Mouse (Mus musculus): Measurements from ENCODE around the gene Mymx.

Gene Mymx

GRCm38 (mm10) chr17:45589236-45589635, 12.7 kb downstream of the Mymx start:
- DNase-seq, result peak; percentile 52 to 54

DNA sequence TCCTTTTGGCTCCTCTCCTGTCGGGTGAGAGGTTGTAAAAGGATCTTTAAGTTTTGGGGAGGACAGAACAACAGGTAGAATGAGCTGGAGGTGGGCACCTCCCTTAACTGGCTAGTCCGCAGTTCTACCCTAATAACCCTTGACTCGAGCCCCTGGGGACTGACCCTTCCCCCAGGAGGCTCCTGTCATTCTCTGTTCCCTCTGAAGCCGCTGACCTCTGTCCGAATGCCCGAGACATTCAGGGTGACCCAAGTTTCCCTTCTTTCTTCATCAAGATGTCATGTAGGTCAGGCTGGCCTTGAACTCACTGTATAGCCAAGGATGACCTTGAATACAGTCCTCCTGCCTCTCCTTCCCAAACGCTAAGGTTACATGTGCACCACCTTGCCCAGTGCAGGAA, 13.5 kb downstream of the Mymx start:
- peak in 1 of 2 experiments; percentile 2 for DNase-seq

DNA sequence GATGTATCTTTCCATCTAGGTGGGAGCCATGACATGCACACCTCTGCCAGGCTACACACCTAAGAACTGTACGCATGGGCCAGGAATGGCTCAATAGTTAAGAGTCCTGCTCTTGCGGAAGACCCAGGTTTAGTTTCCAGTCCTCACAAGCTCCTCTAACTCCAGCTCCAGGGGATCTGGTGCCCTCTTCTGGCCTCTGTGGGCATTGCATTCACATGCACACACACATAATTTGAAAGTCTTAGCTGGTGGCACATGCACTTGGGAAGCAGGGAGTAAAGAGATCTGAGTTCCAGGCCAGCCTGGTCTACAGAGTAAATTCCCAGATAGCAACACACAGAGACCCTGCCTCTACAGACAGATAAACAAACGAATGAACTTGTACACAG, 15.5 kb downstream of the Mymx start:
- DNase-seq, result peak in 1 of 2 experiments; percentile 29

GRCm38 (mm10) chr17:45585725-45586448, 16.0 kb downstream of the Mymx start:
- DNase-seq, result peak in 1 of 2 experiments; percentile 11

- peak; percentile 72 to 84 for DNase-seq
These were observed 16.8 kb downstream of the Mymx start for GRCm38 (mm10) chr17:45584939-45585678.

DNA sequence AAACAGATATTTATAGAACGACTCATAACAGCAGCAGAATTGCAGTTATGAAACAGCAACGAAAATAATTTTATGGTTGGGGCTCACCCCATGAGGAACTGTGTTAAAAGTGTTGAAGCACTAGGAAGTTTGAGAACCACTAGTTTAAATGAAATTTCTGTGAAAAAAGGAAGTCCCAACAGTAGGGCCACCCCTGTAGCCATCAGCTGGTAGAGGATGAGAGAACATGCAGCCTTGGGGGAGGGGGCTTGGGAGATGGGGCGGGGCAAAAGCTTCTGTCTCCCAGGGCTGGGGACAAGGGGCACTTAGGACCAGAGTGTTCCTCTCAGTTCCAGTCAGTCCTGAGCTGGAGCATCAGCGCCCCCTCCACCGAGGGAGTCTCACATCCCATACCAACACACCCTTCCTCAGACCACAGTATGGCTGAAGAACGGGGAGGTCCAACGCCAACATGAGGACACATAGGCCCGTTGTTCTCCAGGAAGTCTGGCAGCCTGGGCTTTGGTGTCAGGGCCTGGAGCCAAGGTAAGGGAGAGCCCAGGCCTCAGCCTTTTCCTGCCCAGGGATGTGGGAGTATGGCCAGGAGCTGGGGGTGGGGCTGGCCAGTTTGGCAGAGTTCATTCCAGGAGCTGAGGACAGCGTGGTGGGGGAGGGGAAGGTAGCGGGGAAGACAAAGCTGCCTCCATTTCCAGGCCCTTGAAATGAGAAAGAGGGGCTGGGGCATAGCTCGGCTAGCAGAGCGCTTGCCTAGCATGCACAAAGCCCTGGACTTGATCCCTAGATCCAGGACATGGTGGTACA, 17.6 kb downstream of the Mymx start:
- DNase-seq, result peak; percentile 70 to 73

DNA sequence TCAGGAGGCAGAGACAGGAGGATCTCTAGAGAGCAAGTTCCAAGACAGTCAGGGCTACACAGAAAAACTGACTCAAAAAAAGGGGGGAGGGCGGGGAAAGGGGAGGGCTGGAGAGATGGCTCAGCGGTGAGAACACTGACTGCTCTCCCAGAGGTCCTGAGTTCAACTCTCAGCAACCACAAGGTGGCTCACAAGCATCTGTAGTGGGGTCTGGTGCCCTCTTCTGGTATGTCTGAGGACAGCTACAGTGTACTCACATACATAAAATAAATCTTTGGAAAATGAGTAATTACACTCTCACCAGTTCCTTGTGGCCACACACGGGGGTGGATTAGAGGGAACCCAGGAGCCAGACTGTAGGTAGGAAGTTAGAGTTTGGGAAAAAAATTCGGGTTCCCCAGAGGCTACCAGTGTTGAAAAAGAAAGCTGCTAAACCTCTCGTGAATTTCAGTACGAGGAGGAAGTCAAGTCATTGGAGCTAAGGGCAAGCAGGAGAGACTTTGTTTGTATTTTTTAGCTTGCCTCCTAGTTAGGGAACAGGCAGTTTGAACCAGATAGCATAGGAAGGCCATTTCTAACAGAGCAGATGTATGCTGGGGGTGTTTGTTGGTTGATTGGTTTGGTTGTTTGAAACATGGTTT, 19.1 kb downstream of the Mymx start:
- peak in 1 of 2 experiments; percentile 34 for DNase-seq

GRCm38 (mm10) chr17:45582188-45582587, 19.7 kb downstream of the Mymx start:
- DNase-seq, result no peak

- DNase-seq, result peak; percentile 70 to 77
These were observed 20.3 kb downstream of the Mymx start for GRCm38 (mm10) chr17:45581567-45581983.

DNA sequence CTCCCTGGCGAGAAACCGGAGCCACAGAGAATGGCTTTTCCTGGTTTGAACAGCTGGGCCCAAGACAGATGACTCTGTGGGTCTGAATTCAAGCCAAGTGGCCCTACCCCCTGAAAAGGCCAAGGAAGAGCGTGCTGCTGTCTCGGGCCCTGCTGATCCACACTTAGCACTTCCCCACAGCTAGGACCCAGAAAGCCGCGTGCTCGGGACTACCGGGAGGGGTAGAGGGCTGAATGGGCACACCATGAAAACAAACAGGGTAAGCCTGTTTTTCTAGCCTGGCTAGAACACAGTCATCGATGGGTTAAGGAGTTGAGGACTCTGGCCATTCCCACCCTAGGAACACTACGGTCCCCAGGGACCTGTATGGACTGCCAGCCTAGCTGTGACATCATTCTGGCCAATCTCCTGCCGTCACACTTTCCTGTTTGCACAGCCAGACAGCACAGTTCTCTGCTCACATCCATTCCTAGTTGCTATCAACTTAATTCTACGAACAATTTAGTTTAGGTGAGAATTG, 20.9 kb downstream of the Mymx start:
- DNase-seq, result no peak

DNA sequence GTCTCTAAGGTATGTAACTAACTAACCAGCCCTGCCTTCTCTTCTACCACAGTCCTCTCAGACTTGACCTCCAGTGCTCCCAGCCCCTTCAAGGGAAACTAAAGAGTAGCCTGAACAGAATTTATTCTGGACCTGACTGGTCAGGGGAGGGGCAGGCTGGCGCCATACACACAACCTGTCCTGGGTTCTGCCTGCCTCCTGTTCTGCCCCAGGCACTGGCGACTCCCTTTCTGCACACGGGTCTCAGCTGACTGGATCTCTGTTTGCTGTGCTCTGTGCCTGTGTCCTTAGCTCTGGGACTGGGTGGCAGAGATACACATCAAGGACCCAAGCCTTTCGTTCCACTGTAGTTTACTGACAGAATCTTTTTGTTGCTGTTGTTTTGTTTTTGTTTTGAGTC, 22.3 kb downstream of the Mymx start:
- DNase-seq, result no peak

- peak in 1 of 2 experiments; percentile 30 for DNase-seq
These were observed 23.1 kb downstream of the Mymx start for GRCm38 (mm10) chr17:45578843-45579242.

GRCm38 (mm10) chr17:45578242-45578641, 23.7 kb downstream of the Mymx start:
- peak in 1 of 2 experiments; percentile 30 for DNase-seq

DNA sequence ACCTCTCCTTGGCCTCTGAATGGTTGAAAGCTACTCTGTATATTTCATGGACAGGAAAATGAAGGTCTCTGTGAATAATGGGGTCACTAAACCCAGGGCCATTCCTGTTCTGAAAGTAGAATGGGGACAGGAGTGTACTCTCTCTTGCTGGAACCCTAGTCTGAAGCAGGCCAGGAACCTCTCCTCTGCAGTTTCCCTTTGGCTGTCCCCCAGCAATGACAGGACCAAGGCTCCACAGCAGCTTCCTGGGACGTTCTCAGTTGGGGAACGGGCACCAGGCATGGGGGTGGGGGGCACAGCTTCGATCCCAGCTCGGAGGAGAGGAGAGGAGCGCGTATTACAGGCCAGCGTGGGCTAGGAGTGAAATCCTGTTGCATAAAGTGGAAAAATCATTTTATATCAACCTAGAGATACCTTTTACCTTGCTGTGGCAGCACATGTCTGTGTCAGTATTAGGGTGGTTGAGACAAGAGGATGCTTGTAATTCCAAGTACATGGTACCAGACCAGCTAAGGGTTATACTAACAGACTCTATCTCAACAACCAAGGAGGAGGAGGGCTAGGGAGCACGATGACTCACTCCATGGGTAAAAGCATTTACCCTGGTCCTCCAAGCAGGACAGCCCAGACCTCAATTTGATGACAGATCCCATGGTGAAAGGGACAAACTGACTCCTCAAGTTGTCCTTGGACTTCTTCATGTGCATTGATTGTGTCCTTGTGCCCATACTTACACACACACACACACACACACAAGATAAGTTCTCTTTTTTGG, 26.6 kb downstream of the Mymx start:
- DNase-seq, result peak in 1 of 2 experiments; percentile 36

DNA sequence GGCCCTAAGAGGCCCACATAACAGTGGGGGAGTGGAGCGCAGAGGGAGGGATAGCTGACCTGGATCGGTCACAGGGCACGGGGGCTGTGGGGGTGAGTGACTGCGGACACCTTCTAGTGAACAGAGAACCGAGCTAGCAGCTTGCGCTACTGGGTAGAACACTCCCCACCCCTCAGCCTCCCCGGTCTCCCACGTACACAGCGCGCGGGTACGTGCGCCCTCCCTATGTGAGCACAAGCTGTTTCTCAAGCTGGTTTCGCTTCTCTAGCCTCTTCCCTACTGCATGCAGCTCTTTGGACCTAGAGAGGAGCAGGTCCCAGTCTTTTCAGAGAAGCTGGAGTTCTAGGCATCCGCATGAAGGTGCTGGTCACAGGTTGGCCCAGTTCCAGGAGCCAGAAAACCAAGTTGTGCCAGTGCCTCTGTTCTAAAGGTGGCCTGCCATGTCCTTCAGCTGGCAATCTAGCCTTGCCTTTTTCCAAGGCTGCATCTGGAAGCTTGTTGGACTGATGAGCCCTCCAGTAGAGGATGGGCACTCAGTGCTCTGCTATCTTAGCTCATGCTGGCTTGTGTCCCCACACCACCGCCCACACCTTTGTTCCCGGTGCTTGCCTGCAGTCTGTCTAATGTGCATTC, 27.7 kb downstream of the Mymx start:
- DNase-seq, result peak; percentile 82 to 87

GRCm38 (mm10) chr17:45573780-45574123, 28.1 kb downstream of the Mymx start:
- DNase-seq, result peak; percentile 94 to 96

DNA sequence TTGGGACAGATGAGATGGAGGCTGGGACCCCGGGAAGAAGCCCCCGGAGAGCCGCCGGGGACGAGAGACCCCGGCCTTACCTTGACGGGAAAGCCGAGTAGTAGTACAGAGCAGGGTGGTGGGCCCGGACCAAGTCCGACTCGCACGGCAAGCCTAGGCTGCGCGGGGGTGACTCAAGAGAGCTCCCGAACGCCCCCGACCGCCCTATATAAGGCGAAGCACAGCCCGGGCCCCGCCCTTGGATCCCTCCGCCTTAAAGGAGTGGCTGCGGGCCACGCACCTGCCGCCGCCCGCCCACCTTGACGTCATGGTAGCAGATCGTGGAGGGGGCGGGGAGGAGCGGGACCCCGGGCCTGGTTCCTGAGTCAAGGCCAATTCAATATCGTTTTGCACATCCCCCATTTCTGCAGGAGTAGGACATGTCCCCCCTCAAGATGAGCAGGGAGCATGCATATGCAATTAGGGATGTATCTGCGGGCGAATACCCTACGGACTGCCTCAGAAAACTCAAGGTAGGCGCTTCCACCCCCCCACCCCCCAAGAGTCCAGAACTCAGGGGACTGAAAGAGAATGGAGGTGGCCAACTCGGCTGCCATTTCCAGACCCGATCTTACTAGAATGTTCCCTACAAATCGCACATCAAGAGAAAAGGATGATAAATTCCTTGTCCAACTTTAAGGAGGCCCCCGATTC, 28.7 kb downstream of the Mymx start, which contains the start of gene Hsp90ab1:
Hsp90ab1 (minus strand) TSS at position 185 of the 693 bp plus-strand sequence.
- peak; percentile 97 to 99 for DNase-seq

DNA sequence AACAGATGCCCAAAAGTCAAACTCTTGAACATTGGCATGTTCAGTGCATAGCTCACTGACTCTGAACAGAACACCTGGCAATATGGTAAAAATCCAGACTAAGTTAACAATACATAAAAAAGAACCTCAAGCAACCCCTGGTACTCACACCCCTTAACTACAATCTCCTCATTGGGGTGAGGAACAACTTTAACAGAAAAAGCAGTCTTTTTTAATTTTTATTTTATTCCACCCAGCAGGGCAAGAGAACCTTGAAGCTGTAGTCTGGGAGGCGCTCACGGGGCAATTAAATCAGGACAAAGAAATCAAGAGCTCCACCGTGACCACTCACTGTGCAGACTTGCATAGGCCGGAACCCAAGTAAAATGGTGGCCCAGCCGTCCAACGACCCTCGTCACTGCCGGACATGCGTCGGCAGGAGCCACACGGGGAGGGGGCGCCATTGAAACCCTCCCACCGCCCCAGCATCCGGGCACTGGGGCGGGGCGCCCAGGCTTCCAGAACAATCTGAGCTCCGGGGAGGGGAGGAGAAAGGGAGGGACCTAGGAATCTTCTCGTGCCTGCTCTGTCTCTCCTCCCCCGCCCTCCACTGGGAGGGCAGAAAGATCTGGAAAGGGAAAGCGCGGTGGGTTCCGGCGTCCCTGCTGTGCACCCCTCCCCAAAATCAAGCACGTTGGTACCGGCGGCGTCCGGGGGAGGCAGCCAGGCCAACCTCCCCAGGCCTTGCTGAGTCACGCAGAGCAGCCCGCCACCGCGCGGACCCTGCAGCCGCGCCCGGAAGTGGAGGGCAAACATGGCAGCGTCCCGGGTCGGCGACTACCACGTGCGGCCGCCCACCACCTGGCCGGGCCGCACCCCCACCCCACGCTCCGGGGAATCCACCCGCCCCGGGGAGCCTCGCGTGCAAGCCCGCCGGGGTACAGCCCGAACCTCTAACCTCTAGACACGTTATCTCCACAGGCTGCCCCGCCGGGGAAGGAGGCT, 29.5 kb downstream of the Mymx start:
- peak; percentile 71 to 74 for DNase-seq

DNA sequence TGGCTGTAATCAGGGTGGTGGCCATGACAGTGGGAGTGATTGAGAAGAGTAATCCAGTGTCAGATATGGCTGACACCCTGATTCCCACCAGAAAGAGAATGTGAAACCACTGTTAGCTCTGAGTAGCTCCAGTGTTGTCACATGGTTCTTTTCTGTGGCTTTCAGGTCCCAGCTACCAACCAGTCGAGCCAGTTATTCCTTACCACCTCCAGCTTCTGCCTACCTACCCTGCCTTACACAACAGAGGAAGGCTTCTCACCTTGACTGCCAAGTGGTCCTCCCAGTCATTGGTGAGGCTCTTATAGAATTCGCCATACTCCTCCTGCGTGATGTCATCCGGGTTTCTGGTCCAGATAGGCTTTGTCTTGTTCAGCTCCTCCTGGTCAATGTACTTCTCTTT, 31.9 kb downstream of the Mymx start:
- no peak for DNase-seq
